Mouse (Mus musculus) myocyte (in vitro differentiated cells): ENCODE results near the gene Myo5a. TPM values are rescaled to one million over a fixed set of nuclear protein-coding genes. Genes with fewer than 3 reads are reported as not detected.

ENCODE experiments used
- H3K27me3 ChIP-seq: one replicate; pipeline ENCODE4 v1.6.1; 2011; ENCODE audit not compliant: control insufficient read depth, insufficient read depth, insufficient read length
- H3K36me3 ChIP-seq: one replicate; pipeline ENCODE4 v1.6.1; 2011; ENCODE audit not compliant: control insufficient read depth, insufficient read depth
- H3K4me2 ChIP-seq: one replicate; pipeline ENCODE4 v1.6.1; 2011; ENCODE audit warnings: low read depth, control low read depth
- H3K4me3 ChIP-seq: one replicate; pipeline ENCODE4 v1.5.1; 2011; ENCODE audit warnings: mild to moderate bottlenecking, control low read depth, moderate library complexity
- H3K79me2 ChIP-seq: one replicate; pipeline ENCODE4 v1.6.1; 2011; ENCODE audit not compliant: control insufficient read depth, insufficient read depth
- H3ac ChIP-seq: one replicate; pipeline ENCODE4 v1.6.1; 2011; ENCODE audit not compliant: control insufficient read depth, insufficient read length
- CEBPB ChIP-seq: IDR thresholded peaks from 2 replicates; pipeline ENCODE4 v1.6.1; 2011; ENCODE audit warnings: mild to moderate bottlenecking, moderate library complexity; ENCODE audit not compliant: poor library complexity, insufficient read depth, severe bottlenecking
- E2F4 ChIP-seq: IDR thresholded peaks from one replicate; pipeline ENCODE4 v1.6.1; 2011; ENCODE audit warnings: mild to moderate bottlenecking, control low read depth, moderate library complexity; ENCODE audit not compliant: insufficient read depth
- MAX ChIP-seq: IDR thresholded peaks from one replicate; pipeline ENCODE4 v1.6.1; 2011; ENCODE audit warnings: low read depth, mild to moderate bottlenecking, control low read depth
- MYOD1 ChIP-seq, 3 experiments: IDR thresholded peaks; one replicate each; pipeline ENCODE4 v1.6.1; 2011; ENCODE audit warnings: control low read depth in 2 of 3, low read depth in 2 of 3, mild to moderate bottlenecking in 2 of 3, moderate library complexity in 1 of 3; ENCODE audit not compliant: insufficient read length in 2 of 3, control insufficient read depth in 1 of 3
- MYOG ChIP-seq, 3 experiments: IDR thresholded peaks; one replicate each; pipeline ENCODE4 v1.6.1; 2011; ENCODE audit warnings: control low read depth in 2 of 3, low read depth in 2 of 3, mild to moderate bottlenecking in 2 of 3; ENCODE audit not compliant: insufficient read length in 2 of 3, control insufficient read depth in 1 of 3, insufficient read depth in 1 of 3
- POLR2A ChIP-seq: IDR thresholded peaks from one replicate; pipeline ENCODE4 v1.6.1; 2011; ENCODE audit warnings: low read depth, mild to moderate bottlenecking, control low read depth, moderate library complexity; ENCODE audit not compliant: insufficient read length
- POLR2AphosphoS2 ChIP-seq: IDR thresholded peaks from one replicate; pipeline ENCODE4 v1.6.1; 2011; ENCODE audit warnings: low read depth, control low read depth; ENCODE audit not compliant: insufficient read length
- REST ChIP-seq: IDR thresholded peaks from one replicate; pipeline ENCODE4 v1.6.1; 2011; ENCODE audit warnings: mild to moderate bottlenecking, control low read depth, moderate library complexity; ENCODE audit not compliant: insufficient read depth, insufficient read length
- SRF ChIP-seq: IDR thresholded peaks from one replicate; pipeline ENCODE4 v1.6.1; 2011; ENCODE audit warnings: low read depth; ENCODE audit not compliant: control insufficient read depth, insufficient read length
- TCF12 ChIP-seq: IDR thresholded peaks from one replicate; pipeline ENCODE4 v1.6.1; 2011; ENCODE audit warnings: mild to moderate bottlenecking, control low read depth; ENCODE audit not compliant: poor library complexity, insufficient read depth, severe bottlenecking
- TCF3 ChIP-seq: IDR thresholded peaks from one replicate; pipeline ENCODE4 v1.6.1; 2011; ENCODE audit warnings: low read depth, control low read depth; ENCODE audit not compliant: insufficient read length
- USF1 ChIP-seq: IDR thresholded peaks from one replicate; pipeline ENCODE4 v1.6.1; 2011; ENCODE audit warnings: low read depth, mild to moderate bottlenecking, control low read depth, moderate library complexity
- polyA plus RNA-seq: library from polyadenylated mRNA; unstranded; fragments of >200 nt; fragmentation: generic; extraction: Trizol; gene quantifications from one replicate; pipeline ENCODE4 v1.2.1, GENCODE M21; 2012; ENCODE audit warnings: missing spikeins

Myo5a gene
- polyA plus RNA-seq, 1 experiment: 15.4 TPM

DNA sequence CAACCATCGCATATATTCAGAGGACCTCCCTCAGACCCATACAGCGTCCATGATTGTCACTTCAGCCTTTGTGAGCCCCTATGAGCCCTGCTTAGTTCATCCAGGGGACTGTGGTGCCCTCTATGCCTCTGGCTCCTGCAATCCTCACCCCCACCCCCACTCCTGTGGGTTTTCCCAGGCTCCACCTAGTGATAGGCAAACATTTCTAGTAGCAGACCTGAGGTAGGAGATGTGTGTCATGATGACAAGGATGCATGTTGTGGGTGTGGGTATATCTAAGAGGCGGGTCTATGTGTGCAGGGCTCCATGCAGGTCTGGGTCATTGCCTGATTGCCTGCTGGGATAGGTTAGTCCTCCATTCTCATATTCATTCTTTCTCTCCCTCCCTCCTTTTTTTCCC is 167.4 kb downstream of the Myo5a start:
- no peak overlapping the region for H3K4me2 ChIP-seq
- H3K27me3 ChIP-seq: no peaks in the 10 kb centered on the region
- H3K36me3 ChIP-seq: no peaks in the 10 kb centered on the region
- H3K4me3 ChIP-seq: no peak overlapping the region
- H3ac ChIP-seq: no peak overlapping the region
- H3K79me2 ChIP-seq: no peaks in the 10 kb centered on the region
- no peak for TF ChIP-seq MYOD1 (IDR thresholded peaks at IDR 0.05; ENCODE audit: control insufficient read depth in 1 of 3, insufficient read length in 2 of 3, low read depth in 2 of 3)
- TF ChIP-seq USF1: no peak
- TF ChIP-seq REST: no peak
- no peak for TF ChIP-seq SRF
- TF ChIP-seq POLR2A: no peak
- TF ChIP-seq POLR2AphosphoS2: no peak
- TF ChIP-seq CEBPB: no peak
- TF ChIP-seq MAX: no peak
- no peak for TF ChIP-seq E2F4
- TF ChIP-seq TCF12: no peak
- TF ChIP-seq MYOG (IDR thresholded peaks at IDR 0.05; ENCODE audit: control insufficient read depth in 1 of 3, insufficient read depth in 1 of 3, insufficient read length in 2 of 3, low read depth in 2 of 3): no peak
- TF ChIP-seq TCF3: no peak

DNA sequence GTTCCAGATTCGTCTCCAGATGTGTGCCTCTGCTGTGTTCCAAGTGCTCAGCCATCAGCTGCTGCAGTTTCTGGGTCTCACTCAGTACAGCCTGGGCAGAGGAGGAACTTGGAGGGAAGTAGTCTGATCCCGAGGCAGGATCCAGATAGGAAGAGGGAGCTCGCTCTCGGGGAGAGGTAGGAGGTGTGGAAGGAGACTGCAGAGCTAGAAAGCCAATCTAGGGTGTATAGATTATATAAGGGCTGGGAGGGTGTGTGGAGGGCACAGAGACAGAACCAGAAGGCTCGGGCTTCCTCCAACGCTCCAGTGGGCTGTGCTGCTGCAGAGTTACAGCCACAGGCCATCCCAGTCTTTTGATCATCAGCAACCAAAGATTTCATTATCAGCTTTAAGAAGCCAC is 172.2 kb downstream of the Myo5a start:
- Histone ChIP-seq H3K4me2 (no peak overlapping the region), H3ac (no peak overlapping the region), H3K4me3 (no peak overlapping the region), H3K27me3 (no peaks in the 10 kb centered on the region), H3K79me2 (no peaks in the 10 kb centered on the region), H3K36me3 (no peaks in the 10 kb centered on the region)
- TF ChIP-seq TCF12 (no peak), MAX (no peak), REST (no peak), MYOG (IDR thresholded peaks at IDR 0.05; ENCODE audit: control insufficient read depth in 1 of 3, insufficient read depth in 1 of 3, insufficient read length in 2 of 3, low read depth in 2 of 3) (no peak), MYOD1 (IDR thresholded peaks at IDR 0.05; ENCODE audit: control insufficient read depth in 1 of 3, insufficient read length in 2 of 3, low read depth in 2 of 3) (no peak), POLR2A (no peak), USF1 (no peak), TCF3 (no peak), E2F4 (no peak), POLR2AphosphoS2 (no peak), SRF (no peak), CEBPB (no peak)

DNA sequence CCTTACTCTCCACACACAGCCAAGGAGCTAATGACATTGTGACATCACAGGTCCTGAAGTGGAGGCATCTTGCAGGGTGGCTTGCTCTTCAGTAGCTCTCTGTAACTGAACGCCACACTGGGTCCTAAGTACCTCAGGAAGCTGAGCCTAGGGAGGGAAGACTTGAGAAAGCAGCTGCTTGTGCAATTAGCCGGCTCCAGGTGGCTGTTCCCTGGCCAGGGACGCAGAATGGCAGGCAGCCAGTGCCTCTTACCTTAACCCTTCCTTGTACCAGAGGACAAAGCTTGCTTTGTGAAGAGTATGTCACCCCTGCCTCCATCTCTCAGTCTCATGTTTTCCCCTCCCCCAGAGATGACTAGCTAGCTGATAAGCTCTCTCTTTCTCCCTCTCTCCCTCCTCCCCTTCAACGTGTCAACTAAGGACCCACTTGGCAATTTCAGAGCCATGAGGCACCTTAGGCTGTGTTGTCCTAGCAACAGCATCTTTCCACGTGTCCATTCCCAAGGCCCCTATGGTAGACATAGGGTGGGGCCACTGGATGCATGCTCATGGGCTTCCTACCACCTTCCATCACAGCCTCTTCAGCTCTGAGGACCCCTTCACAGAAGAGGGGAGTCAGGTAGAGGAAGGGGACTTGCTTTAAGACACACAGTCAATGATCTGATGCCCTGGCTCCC is 173.1 kb downstream of the Myo5a start:
- no peak overlapping the region for H3ac ChIP-seq
- H3K27me3 ChIP-seq: no peaks in the 10 kb centered on the region
- no peak overlapping the region for H3K4me3 ChIP-seq
- no peaks in the 10 kb centered on the region for H3K36me3 ChIP-seq
- no peak overlapping the region for H3K4me2 ChIP-seq
- no peaks in the 10 kb centered on the region for H3K79me2 ChIP-seq
- TF ChIP-seq E2F4 (no peak), TCF3 (no peak), USF1 (no peak), MYOD1 (IDR thresholded peaks at IDR 0.05; ENCODE audit: control insufficient read depth in 1 of 3, insufficient read length in 2 of 3, low read depth in 2 of 3) (no peak), REST (no peak), POLR2AphosphoS2 (no peak), TCF12 (no peak), MYOG (IDR thresholded peaks at IDR 0.05; ENCODE audit: control insufficient read depth in 1 of 3, insufficient read depth in 1 of 3, insufficient read length in 2 of 3, low read depth in 2 of 3) (no peak), SRF (no peak), POLR2A (no peak)

DNA sequence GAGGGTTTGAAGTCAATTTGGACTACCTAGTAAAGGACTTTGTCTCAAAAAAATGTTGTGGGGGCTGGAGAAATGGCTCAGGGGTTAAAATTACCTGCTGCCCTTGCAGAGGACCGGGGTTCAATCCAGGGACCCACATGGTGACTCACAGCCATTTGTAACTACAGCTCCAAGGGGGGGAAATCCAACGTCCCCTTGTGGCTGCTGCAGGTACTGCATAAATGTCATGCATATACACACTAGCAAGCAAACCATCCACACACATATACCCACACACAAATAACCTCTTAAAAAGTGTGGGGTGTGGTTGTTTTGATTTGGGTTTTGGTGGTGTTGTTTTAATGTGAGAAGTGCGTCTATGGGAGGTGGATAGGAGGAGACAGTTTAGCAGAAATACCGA is 173.7 kb downstream of the Myo5a start:
- H3ac ChIP-seq: no peak overlapping the region
- H3K4me2 ChIP-seq: no peak overlapping the region
- H3K36me3 ChIP-seq: no peaks in the 10 kb centered on the region
- TF ChIP-seq TCF12 (no peak), SRF (no peak), MAX (no peak), E2F4 (no peak), MYOD1 (IDR thresholded peaks at IDR 0.05; ENCODE audit: control insufficient read depth in 1 of 3, insufficient read length in 2 of 3, low read depth in 2 of 3) (no peak), POLR2A (no peak), MYOG (IDR thresholded peaks at IDR 0.05; ENCODE audit: control insufficient read depth in 1 of 3, insufficient read depth in 1 of 3, insufficient read length in 2 of 3, low read depth in 2 of 3) (no peak), POLR2AphosphoS2 (no peak)
- H3K79me2 ChIP-seq: no peaks in the 10 kb centered on the region
- H3K4me3 ChIP-seq: no peak overlapping the region
- no peaks in the 10 kb centered on the region for H3K27me3 ChIP-seq
